Mouse (Mus musculus): ENCODE data around the gene Gm10073. TPM values are rescaled to one million over a fixed set of nuclear protein-coding genes. Genes with fewer than 3 reads are reported as not detected.

The Gm10073 gene
- polyA plus RNA-seq, 1 experiment = 1.6 TPM

DNA sequence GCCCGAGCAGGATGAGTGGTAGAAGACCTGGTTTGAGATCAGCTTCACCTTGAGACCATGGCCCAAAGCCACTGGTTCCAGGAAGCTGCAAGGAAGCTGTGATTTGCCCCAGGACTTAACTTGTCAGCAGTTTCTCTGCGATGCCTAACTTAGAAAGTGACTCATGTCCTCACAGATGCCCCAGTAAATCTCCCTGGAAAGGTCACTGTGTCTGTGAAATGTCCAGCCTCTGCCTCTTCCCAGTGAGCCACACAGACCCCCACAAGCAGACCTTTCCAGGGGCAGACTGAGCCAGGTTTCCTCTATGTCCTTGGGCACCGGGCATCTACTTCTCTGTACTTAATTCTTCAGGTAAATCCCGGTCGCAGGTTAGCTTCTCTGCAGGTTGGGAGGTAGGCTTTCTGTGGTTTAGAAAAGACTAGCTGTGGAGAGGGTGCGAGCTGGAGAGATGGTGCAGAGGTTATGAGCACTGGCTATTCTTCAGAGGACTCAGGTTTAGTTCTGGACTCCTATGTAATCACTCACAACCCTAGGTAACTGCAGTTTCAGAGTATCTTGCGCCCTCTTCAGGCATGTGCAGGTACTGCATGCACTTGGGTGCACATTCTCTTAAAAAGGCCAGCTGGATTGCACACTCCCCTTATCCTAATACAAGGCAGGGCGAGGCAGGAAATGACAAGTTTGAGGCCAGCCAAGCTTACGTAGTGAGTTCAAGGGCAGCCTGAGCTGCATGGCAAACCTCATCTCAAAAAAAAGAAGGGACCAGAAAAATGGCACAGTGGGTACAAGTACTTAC lies 45.8 kb downstream of the Gm10073 start:
- no peak overlapping the region for H3K4me3 ChIP-seq (replicated peaks)
- TF ChIP-seq TAL1 (IDR thresholded peaks at IDR 0.05; ENCODE audit: low read length) (no peak), GATA1 (IDR thresholded peaks at IDR 0.05; ENCODE audit: low read length) (no peak)

DNA sequence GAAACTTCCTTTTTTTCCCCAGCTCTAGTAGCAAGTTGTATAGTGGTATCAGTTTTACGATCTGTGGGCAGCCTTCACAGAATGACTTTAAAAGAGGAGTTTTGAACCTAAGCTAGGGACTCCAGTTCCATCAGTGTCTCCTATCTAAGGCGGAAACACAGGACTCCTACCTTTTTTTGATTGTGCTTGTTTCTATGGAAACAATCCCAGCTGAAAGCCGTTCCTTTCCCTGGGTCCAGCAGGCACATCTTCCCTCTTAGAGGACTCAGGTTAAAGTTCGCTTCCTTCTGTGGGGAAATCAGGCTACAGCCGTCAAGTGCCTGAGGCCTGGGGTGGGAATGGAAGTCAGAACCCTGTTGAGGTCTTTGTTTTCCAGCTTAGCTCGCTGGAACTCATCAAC lies 46.5 kb downstream of the Gm10073 start:
- no peak for TF ChIP-seq GATA1 (IDR thresholded peaks at IDR 0.05; ENCODE audit: low read length)
- TF ChIP-seq TAL1 (IDR thresholded peaks at IDR 0.05; ENCODE audit: low read length) = no peak
- Histone ChIP-seq H3K4me3 (replicated peaks) (no peak overlapping the region), H3K9me3 (ENCODE audit: control insufficient read depth, low read length) (peaks cover 16% of the 10 kb centered on the region), H3K36me3 (ENCODE audit: control insufficient read depth) (no peaks in the 10 kb centered on the region), H3K4me1 (ENCODE audit: control insufficient read depth) (no peaks in the 10 kb centered on the region), H3K27me3 (ENCODE audit: control insufficient read depth) (no peaks in the 10 kb centered on the region)

More for the DNA sequence above, 45.8 kb downstream of the Gm10073 start:
- Histone ChIP-seq H3K27me3 (ENCODE audit: control insufficient read depth) (no peaks in the 10 kb centered on the region), H3K36me3 (ENCODE audit: control insufficient read depth) (no peaks in the 10 kb centered on the region), H3K4me1 (ENCODE audit: control insufficient read depth) (no peaks in the 10 kb centered on the region), H3K9me3 (ENCODE audit: control insufficient read depth, low read length) (peaks cover 16% of the 10 kb centered on the region)

Other genes starting within 250 kb of the Gm10073 start
- gene Smpd3, start 235.5 kb downstream of the Gm10073 start, polyA plus RNA-seq (2012) = not detected in 2 replicates
- gene Zfp90, start 158.1 kb downstream of the Gm10073 start, polyA plus RNA-seq (2012) = 0.01 and 0.02 TPM in 2 replicates
- not detected in 2 replicates for gene 6030452D12Rik, start 72.9 kb downstream of the Gm10073 start, polyA plus RNA-seq (2012)
- gene Cdh3, start 62.6 kb downstream of the Gm10073 start, polyA plus RNA-seq (2012) = 0.02 TPM in 1 of 2 replicates, not detected in the other
- 0.01 TPM in 1 of 2 replicates, not detected in the other for gene Cdh1, start 29.9 kb upstream of the Gm10073 start, polyA plus RNA-seq (2012)
- 0.05 and 0.09 TPM in 2 replicates for gene Tango6, start 109.6 kb upstream of the Gm10073 start, polyA plus RNA-seq (2012)

All from erythroblast, embryonic 14.5 days (primary cell).